Mouse (Mus musculus): ENCODE measurements around the gene Vax1.

DNA sequence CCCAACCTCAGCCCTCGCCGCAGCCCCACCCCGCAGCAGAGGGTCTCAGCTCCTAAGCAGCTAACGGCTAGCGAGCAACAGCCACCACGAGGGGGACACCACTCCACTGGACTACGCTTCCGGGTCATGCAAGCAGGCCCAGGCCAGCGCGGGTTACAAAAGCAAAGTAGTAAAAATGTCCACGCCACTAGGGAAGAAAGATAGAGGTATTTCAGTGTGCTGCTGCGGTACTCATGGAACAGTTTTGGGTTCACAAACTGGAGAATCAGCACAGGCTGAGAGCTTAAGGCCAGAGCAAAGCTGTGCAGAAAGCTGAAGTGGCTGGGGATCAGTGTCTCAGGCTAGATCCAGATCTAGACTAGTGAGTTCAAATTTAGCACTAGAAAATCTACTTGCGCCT lies 3.0 kb downstream of the Vax1 start:
- TF ChIP-seq EP300 (IDR thresholded peaks at IDR 0.05; ENCODE audit: low read depth) (no peak), CTCF (IDR thresholded peaks at IDR 0.05; ENCODE audit: low read depth) (no peak)
